Mouse (Mus musculus): ENCODE data around the gene Ass1.
"Not testable (repeated sequence)": the region's sequence is repeated elsewhere in the genome, so short reads cannot be mapped to it uniquely, and the experiment has no call there.

Gene Ass1

GRCm38 (mm10) chr2:31537054-31537453 lies 67.0 kb downstream of the Ass1 start:
- no peak for DNase-seq (ENCODE audit: low spot score)

DNA sequence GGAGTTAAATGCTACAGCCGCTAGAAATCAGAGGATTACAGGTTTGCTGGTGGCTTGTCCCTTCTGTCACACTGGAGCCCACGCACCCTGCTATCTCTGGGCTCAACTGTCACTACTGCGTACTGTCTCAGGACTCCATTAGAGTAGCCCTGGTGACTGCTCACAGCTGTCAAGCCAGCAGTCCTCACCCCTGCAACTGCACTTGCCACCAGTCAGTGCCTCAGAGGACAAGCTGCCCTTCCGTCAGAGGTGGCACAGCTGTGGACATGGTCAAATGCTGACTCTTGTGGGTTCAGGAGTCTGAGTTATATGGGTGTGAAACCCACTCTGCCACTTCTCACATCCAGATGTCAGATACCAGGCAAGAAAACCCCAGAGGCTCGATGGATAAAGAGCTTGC lies 68.7 kb downstream of the Ass1 start:
- no peak for DNase-seq (ENCODE audit: low spot score)

DNA sequence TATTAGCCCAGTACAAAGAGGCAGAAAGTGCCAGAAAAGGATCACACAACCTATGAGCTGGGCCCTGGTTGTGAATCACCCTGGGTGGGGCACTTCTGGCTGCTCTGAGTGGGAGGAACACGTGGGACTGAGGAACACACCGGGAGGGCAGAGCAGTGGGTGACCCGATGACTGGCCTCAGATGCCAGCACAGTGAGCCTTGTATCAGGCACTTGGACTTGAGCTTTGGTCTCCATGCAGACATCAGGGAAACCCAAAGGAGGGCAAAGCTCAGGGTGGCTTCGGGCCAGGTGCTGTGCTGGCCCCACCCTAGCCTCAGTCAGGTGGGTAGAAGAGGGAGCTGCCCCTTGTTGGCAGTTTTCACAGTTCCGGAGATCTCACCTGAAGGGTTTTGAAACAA lies 71.6 kb downstream of the Ass1 start:
- DNase-seq (ENCODE audit: low spot score), result no peak

- no peak for DNase-seq (ENCODE audit: low spot score)
Observed at GRCm38 (mm10) chr2:31547726-31548125, 77.7 kb downstream of the Ass1 start.

GRCm38 (mm10) chr2:31550503-31550902 lies 80.5 kb downstream of the Ass1 start:
- no peak for DNase-seq (ENCODE audit: low spot score)

DNA sequence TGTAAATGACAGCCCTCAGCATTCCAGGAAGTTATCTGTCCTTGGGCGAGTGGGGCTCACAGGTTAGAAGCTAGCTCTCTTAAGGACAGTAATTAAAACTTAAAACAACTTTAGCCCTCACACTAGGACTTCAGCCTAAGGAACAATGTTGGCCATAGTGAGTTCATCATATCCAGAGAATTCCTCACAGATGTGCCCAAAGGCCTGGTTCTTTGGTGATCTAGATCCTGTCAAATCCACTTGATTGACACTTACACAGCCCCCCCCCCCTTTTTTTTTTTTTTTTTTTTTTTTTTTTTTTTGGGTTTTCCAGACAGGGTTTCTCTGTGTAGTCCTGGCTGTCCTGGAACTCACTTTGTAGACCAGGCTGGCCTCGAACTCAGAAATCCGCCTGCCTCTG lies 81.3 kb downstream of the Ass1 start:
- DNase-seq (ENCODE audit: low spot score), result not testable (repeated sequence)

DNA sequence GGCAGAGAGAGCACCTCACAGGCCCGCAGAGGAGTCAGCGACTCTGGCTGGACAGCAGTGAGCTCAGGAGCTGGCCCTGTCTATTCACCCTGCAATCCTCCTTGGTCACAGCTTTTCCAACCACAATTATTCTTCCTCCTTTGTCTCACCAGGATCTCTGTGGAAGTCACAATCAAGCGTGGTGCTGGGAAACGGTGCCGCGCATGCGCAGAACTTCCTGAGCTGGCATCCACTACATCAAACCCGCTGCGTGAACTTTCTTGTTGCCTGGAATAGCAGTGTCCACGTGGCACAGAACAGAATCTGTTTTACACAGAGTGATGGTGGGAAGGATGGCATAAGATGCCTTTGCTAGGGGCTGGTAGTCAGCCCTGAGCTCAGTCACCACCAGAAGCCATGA lies 82.0 kb downstream of the Ass1 start:
- DNase-seq (ENCODE audit: low spot score), result no peak

GRCm38 (mm10) chr2:31554619-31555018 lies 84.6 kb downstream of the Ass1 start:
- no peak for DNase-seq (ENCODE audit: low spot score)
